Mouse (Mus musculus) bone marrow, adult 2 months (tissue): Measurements from ENCODE around the gene Gtf3a.

Experiments used
- CTCF ChIP-seq: fragments of 200-500 bp; IDR thresholded peaks from 2 replicates; pipeline ENCODE4 v1.5.1; 2011; ENCODE audit warnings: low read length, control low read depth; ENCODE audit not compliant: control insufficient read depth, insufficient read depth
- POLR2A ChIP-seq: fragments of 200-500 bp; IDR thresholded peaks from 2 replicates; pipeline ENCODE4 v1.6.1; 2011; ENCODE audit warnings: low read depth, mild to moderate bottlenecking, control low read depth, low read length, borderline replicate concordance; ENCODE audit not compliant: control insufficient read depth

- no peak for TF ChIP-seq CTCF
- TF ChIP-seq POLR2A, result no peak
Observed at GRCm38 (mm10) chr5:146916806-146917205, 31.7 kb upstream of the Gtf3a start.
